Mouse (Mus musculus) C2C12 (cell line): ENCODE measurements around the gene Zfp143.

Source experiments
- CEBPB ChIP-seq: IDR thresholded peaks from one replicate; pipeline ENCODE4 v1.6.1; 2011; ENCODE audit warnings: low read depth, mild to moderate bottlenecking, control low read depth, moderate library complexity
- CTCF ChIP-seq: IDR thresholded peaks from one replicate; pipeline ENCODE4 v1.5.1; 2011; ENCODE audit not compliant: control insufficient read depth, insufficient read depth, insufficient read length
- MAX ChIP-seq: IDR thresholded peaks from one replicate; pipeline ENCODE4 v1.6.1; 2011; ENCODE audit warnings: mild to moderate bottlenecking, control low read depth
- USF1 ChIP-seq: IDR thresholded peaks from one replicate; pipeline ENCODE4 v1.6.1; 2011; ENCODE audit warnings: low read depth, mild to moderate bottlenecking, control low read depth, moderate library complexity

DNA sequence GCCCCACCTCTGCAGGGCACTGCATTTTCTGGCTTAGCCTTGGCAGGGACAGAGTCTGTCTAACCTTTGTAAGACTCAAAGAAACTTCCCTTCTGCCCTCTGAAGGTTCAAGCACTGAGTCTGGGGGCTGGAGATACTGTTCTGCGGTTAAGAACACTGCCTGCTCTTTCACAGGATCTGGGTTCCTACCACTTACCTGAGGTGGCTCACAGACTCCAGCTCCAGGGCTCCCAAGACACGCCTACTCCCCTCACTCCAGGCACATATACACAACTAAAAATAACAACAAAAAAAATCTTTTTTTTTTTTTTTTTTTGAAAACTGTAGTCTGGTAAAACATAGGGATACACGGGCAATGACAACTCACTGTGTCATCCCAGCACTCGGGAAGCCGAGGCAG, 40.2 kb downstream of the Zfp143 start:
- TF ChIP-seq CTCF (no peak), CEBPB (no peak), MAX (no peak), USF1 (no peak)
